Mouse (Mus musculus): Measurements from ENCODE around the gene Gm47283. TPM values are rescaled to one million over a fixed set of nuclear protein-coding genes. Genes with fewer than 3 reads are reported as not detected.
"Not testable (repeated sequence)": the region's sequence is repeated elsewhere in the genome, so short reads cannot be mapped to it uniquely, and the experiment has no call there.

Gene Gm47283
- polyA plus RNA-seq, 1 experiment from 2014 or later, result not detected

DNA sequence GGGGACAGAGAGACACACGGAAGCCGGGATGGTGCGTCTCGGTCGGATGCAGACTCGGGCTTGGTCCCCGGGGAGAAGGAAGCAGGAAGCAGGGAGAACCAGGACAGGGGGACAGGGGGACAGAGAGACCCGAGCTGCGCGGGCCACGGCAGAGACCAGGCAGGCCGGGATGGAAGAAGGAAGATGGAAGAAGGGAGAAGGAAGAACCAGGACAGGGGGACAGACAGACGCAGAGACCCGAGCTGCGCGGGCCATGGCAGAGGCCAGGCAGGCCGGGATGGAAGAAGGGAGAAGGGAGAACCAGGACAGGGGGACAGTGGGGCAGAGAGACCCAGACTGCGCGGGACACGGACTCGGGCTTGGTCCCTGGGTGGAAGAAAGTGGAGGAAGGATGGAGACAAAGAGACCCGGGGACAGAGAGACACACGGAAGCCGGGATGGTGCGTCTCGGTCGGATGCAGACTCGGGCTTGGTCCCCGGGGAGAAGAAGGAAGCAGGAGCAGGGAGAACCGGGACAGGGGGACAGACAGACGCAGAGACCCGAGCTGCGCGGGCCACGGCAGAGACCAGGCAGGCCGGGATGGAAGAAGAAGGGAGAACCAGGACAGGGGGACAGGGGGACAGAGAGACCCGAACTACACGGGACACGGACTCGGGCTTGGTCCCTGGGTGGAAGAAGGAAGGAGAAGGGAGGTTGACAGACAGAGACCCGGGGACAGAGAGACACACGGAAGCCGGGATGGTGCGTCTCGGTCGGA is 41.3 kb upstream of the Gm47283 start:
- H3K4me1 ChIP-seq; DNase-seq (ENCODE audit: low spot score); H3K27ac ChIP-seq (replicated peaks); H3K4me3 ChIP-seq; H3K27me3 ChIP-seq (ENCODE audit: low read depth, poor library complexity, severe bottlenecking): not testable (repeated sequence)
- peaks cover 60% of the 10 kb centered on the region for H3K36me3 ChIP-seq
- H3K9me3 ChIP-seq (replicated peaks), result peaks cover 67% of the 10 kb centered on the region
- WGBS, result 82% methylated on average over 45 of the region's 46 CpGs

DNA sequence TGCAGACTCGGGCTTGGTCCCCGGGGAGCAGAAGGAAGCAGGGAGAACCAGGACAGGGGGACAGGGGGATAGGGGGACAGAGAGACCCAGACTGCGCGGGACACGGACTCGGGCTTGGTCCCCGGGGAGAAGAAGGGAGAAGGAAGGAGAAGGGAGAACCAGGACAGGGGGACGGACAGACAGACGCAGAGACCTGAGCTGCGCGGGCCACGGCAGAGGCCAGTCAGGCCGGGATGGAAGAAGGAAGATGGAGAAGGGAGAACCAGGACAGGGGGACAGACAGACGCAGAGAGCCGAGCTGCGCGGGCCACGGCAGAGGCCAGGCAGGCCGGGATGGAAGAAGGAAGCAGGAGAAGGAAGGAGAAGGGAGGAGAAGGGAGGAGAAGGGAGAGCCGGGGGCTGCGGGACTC is 40.7 kb upstream of the Gm47283 start:
- WGBS, result 59% methylated on average over 11 of the region's 21 CpGs
- no peak for DNase-seq (ENCODE audit: low spot score)
- Histone ChIP-seq H3K4me1 (no peaks in the 10 kb centered on the region), H3K4me3 (no peak overlapping the region), H3K27me3 (ENCODE audit: low read depth, poor library complexity, severe bottlenecking) (no peaks in the 10 kb centered on the region), H3K36me3 (peaks cover 55% of the 10 kb centered on the region), H3K27ac (replicated peaks) (no peak overlapping the region), H3K9me3 (replicated peaks) (peaks cover 63% of the 10 kb centered on the region)

- WGBS, result 68% methylated on average over 51 of the region's 51 CpGs
- DNase-seq (ENCODE audit: low spot score), result peak; percentile 87
- Histone ChIP-seq H3K36me3 (peaks cover 48% of the 10 kb centered on the region), H3K9me3 (replicated peaks) (peaks cover 56% of the 10 kb centered on the region), H3K4me3 (peak overlapping the region; percentile 12; the same call in 1 of the 2 replicates)
- H3K4me1 ChIP-seq; H3K27me3 ChIP-seq (ENCODE audit: low read depth, poor library complexity, severe bottlenecking); H3K27ac ChIP-seq (replicated peaks): not testable (repeated sequence)
Observed at GRCm38 (mm10) chrY:90744381-90744981, 40.1 kb upstream of the Gm47283 start.

DNA sequence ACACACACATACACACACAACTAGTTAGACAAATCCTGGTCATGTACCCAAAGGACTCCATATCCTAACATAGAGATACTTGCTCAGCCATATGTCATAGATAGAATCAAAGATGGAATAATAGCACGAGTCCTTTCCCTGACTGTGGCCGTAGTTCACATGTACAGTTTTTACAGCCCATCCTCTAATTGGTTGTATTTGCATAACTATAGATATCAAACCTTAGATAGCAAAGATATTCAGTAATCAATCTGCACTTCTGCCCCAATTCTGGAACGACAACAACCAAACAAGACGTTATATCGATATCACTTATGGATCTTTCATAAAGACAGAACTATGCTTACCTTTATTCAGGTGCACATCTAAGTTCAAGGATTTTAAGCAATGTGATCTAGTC is 39.3 kb upstream of the Gm47283 start:
- DNase-seq (ENCODE audit: low spot score); H3K4me3 ChIP-seq; H3K27me3 ChIP-seq (ENCODE audit: low read depth, poor library complexity, severe bottlenecking); H3K4me1 ChIP-seq; H3K27ac ChIP-seq (replicated peaks): not testable (repeated sequence)
- H3K9me3 ChIP-seq (replicated peaks), result peaks cover 48% of the 10 kb centered on the region
- peaks cover 40% of the 10 kb centered on the region for H3K36me3 ChIP-seq
- WGBS, result 94% methylated on average over 5 of the region's 5 CpGs

GRCm38 (mm10) chrY:90754721-90755120 is 29.8 kb upstream of the Gm47283 start, which contains the start of gene Gm21860:
Gene Gm21860 (minus strand): TSS chrY:90754821.
- H3K4me1 ChIP-seq; H3K27ac ChIP-seq (replicated peaks); H3K27me3 ChIP-seq (ENCODE audit: low read depth, poor library complexity, severe bottlenecking); DNase-seq (ENCODE audit: low spot score); H3K36me3 ChIP-seq; H3K9me3 ChIP-seq (replicated peaks); H3K4me3 ChIP-seq: not testable (repeated sequence)
- no CpG with 5 or more reads among the region's 8 CpGs for WGBS

DNA sequence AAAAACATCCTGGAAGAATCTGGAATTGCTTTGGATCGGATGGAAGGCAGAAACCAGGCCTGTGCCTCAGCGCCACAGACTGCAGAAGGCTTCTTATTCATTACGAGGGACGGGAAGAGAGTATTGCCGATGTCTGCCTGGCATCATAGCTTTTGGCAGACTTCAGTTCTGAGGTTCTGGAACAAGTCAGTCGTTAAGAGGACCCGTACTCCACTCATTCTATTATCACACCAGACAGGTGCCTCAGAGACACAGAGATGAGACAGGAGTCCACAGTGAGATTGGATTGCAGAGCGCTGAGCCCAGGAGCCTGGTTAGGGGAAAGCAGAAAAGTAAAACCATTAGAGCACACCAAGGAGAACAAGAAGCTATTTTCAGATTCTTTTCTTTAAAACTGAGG is 54.5 kb downstream of the Gm47283 start, which contains the start of gene Gm21748:
Gm21748 (minus strand) TSS at position 101 of the 400 bp plus-strand sequence.
- H3K36me3 ChIP-seq; H3K9me3 ChIP-seq (replicated peaks); H3K27me3 ChIP-seq (ENCODE audit: low read depth, poor library complexity, severe bottlenecking); H3K4me3 ChIP-seq; H3K27ac ChIP-seq (replicated peaks); H3K4me1 ChIP-seq; DNase-seq (ENCODE audit: low spot score): not testable (repeated sequence)
- no CpG with 5 or more reads among the region's 8 CpGs for WGBS

Other genes starting within 250 kb of the Gm47283 start
- not detected in 2 replicates for gene Gm21860, start 29.9 kb upstream of the Gm47283 start, polyA plus RNA-seq (2016; fragmentation: Nextera tagmentation; extraction: Ambion mirVana)
- gene Gm21748, start 54.4 kb downstream of the Gm47283 start, polyA plus RNA-seq (2016; fragmentation: Nextera tagmentation; extraction: Ambion mirVana), result not detected in 2 replicates

Data from midbrain, embryonic 10.5 days (tissue).